Mouse (Mus musculus) liver, embryonic 11.5 days (tissue): ENCODE measurements around the gene Orm3. TPM values are rescaled to one million over a fixed set of nuclear protein-coding genes. Genes with fewer than 3 reads are reported as not detected.

Experiments
- ATAC-seq: fragments of 200-750 bp; cut with Nextera tagmentation; replicated peaks from 2 replicates; pipeline ENCODE4 v1.8.0; 2017; ENCODE audit warnings: moderate number of reproducible peaks, mild to moderate bottlenecking, moderate TSS enrichment, moderate library complexity; ENCODE audit not compliant: low FRiP score
- DNase-seq: peaks from one replicate; pipeline ENCODE4 v3.0.0-alpha.2; 2017; ENCODE audit warnings: low spot score
- H3K27ac ChIP-seq: fragments of 300-500 bp; sonication (generic); 2 replicates; pipeline ENCODE4 v1.5.1; 2014; ENCODE audit warnings: mild to moderate bottlenecking, low read depth, low read length, control low read depth
- H3K27me3 ChIP-seq: fragments of 300-500 bp; sonication (generic); replicated peaks from 2 replicates; pipeline ENCODE4 v1.6.1; 2014; ENCODE audit warnings: low read length, mixed read lengths; ENCODE audit not compliant: control insufficient read depth, insufficient read depth
- H3K36me3 ChIP-seq: fragments of 300-500 bp; sonication (generic); 2 replicates; pipeline ENCODE4 v1.6.1; 2014; ENCODE audit warnings: mild to moderate bottlenecking, low read length, moderate library complexity, mixed read lengths; ENCODE audit not compliant: control insufficient read depth, insufficient read depth
- H3K4me1 ChIP-seq: fragments of 300-500 bp; sonication (generic); replicated peaks from 2 replicates; pipeline ENCODE4 v1.6.1; 2014; ENCODE audit warnings: low read length, mixed read lengths; ENCODE audit not compliant: control insufficient read depth, insufficient read depth
- H3K4me2 ChIP-seq: fragments of 300-500 bp; sonication (generic); 2 replicates; pipeline ENCODE4 v1.6.1; 2014; ENCODE audit warnings: mild to moderate bottlenecking, control low read depth, moderate library complexity
- H3K4me3 ChIP-seq: fragments of 300-500 bp; sonication (generic); 2 replicates; pipeline ENCODE4 v1.5.1; 2014; ENCODE audit warnings: low read depth, low read length, control low read depth
- H3K9ac ChIP-seq: fragments of 300-500 bp; sonication (generic); 2 replicates; pipeline ENCODE4 v1.6.1; 2014; ENCODE audit warnings: low read depth, low read length, control low read depth
- H3K9me3 ChIP-seq: fragments of 300-500 bp; sonication (generic); 2 replicates; pipeline ENCODE4 v1.6.1; 2016; ENCODE audit warnings: low read length, inconsistent platforms, mixed read lengths; ENCODE audit not compliant: control insufficient read depth
- WGBS: fragments of 180-500 bp; shearing (Covaris S2); extraction: QIAGEN DNeasy Blood & Tissue Kit; methylation state at CpG from one replicate; pipeline ENCODE4 v1.1.7; 2014; 5-methylcytosine and 5-hydroxymethylcytosine counted together
- polyA plus RNA-seq: library from polyadenylated mRNA; unstranded; fragments of >200 nt; fragmentation: Nextera tagmentation; extraction: Ambion mirVana; gene quantifications from 2 replicates; pipeline ENCODE4 v1.2.1, GENCODE M21; 2014

The Orm3 gene
- polyA plus RNA-seq, 1 experiment from 2014 or later = not detected

DNA sequence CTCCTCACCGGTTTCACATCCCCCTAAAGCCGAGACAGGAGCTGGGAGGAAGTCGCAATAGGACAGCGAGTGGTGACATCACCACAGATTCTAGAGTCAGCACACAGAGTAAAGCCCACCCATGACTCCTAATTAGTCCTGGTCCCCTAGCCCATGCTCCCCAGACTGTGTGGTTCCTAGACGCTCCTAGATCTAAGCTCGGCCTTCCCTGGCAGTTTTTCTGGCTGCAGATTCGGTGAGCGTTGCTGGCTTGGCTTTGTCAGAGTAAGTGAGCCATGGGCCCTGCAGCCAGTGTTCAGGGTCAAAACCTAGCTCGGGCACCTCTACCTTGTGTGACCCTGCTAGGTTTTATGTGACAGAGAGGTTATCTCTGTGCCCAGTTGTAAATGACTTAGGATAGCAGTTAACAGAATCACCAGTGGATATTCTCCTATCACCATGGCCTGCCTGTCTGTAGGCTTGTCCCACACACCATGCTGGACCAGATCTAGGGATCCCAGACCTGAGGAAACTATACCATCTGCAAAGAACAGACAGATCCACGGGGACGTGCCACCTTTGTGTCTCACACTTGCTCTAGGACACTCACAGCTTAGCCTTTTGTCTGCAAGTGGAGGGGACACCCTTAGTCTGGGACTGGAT is 34.0 kb downstream of the Orm3 start:
- Histone ChIP-seq H3K36me3 (peaks cover 3% of the 10 kb centered on the region; the same call in 1 of the 2 replicates), H3K27me3 (no peaks in the 10 kb centered on the region), H3K4me2 (no peak overlapping the region), H3K9me3 (no peaks in the 10 kb centered on the region), H3K27ac (no peak overlapping the region), H3K4me1 (peaks cover 8% of the 10 kb centered on the region), H3K9ac (no peak overlapping the region), H3K4me3 (no peak overlapping the region)
- DNase-seq (no peak), ATAC-seq (peak; percentile 50)
- WGBS = 61% methylated on average over 11 of the region's 11 CpGs

DNA sequence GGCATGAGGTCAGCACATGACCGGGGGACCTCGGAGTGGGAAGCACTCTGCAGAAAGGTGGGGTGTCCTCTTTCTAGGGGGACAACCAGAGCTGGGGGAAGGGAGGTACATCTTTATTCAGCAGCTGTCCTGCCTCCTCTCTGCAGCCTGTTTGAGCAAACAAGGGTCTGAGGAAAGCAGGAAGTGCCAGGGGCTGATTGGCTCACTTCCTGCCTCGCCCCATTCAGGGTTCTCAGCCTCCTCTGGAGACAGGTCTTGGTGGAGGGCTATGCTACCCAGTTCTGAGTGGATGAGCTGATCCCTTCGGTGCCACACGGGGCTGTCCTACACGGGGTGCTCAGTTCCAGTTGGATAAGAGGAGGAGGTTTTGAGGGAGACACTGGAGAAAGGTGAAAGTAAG is 35.4 kb downstream of the Orm3 start:
- H3K4me1 ChIP-seq = peaks cover 8% of the 10 kb centered on the region
- no peak overlapping the region for H3K4me2 ChIP-seq
- ATAC-seq (no peak), DNase-seq (no peak)
- no peaks in the 10 kb centered on the region for H3K27me3 ChIP-seq
- WGBS = 71% methylated on average over 6 of the region's 6 CpGs
- no peak overlapping the region for H3K9ac ChIP-seq
- no peaks in the 10 kb centered on the region for H3K9me3 ChIP-seq
- H3K36me3 ChIP-seq = peaks cover 4% of the 10 kb centered on the region; the same call in 1 of the 2 replicates
- H3K4me3 ChIP-seq = no peak overlapping the region
- no peak overlapping the region for H3K27ac ChIP-seq

DNA sequence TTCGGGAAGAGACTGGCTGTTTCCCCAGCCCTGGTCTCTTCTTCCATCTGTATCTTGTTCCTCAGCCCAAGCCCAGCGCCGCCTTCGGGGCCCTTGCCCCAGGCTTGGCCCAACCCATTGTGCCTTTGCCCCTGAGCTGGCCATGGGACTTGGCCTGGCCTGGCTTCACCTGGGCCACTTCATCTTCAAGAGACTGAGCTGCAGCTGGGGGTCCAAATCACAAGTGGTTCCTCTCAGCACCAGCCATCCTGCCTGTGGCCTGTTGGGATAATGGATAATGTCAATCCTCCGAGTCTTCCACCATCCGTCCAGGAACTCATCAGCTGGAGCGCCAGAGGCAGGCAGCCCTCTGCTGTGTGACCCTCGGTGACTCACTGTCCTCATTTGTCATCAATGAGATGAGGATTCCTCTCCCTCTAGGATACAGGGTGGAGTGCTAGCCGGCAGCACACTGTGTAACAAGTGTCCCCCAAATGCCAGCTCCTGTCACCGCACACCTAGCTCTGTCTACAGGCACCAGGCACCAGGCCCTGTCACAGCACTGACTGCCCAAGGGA is 42.1 kb downstream of the Orm3 start:
- Histone ChIP-seq H3K4me3 (no peak overlapping the region), H3K27ac (no peak overlapping the region), H3K9ac (no peak overlapping the region), H3K27me3 (no peaks in the 10 kb centered on the region), H3K4me1 (peaks cover 35% of the 10 kb centered on the region), H3K36me3 (peaks cover 5% of the 10 kb centered on the region; the same call in 1 of the 2 replicates), H3K9me3 (no peaks in the 10 kb centered on the region), H3K4me2 (no peak overlapping the region)
- ATAC-seq = no peak
- WGBS = 84% methylated on average over 10 of the region's 10 CpGs
- no peak for DNase-seq

- H3K27me3 ChIP-seq = no peaks in the 10 kb centered on the region
- H3K4me1 ChIP-seq = peaks cover 45% of the 10 kb centered on the region
- 48% methylated on average over 11 of the region's 11 CpGs for WGBS
- DNase-seq (no peak), ATAC-seq (peak; percentile 36; the same call in 1 of the 2 replicates)
- H3K4me3 ChIP-seq = no peak overlapping the region
- H3K4me2 ChIP-seq = peak overlapping the region; percentile 37
- H3K36me3 ChIP-seq = peaks cover 5% of the 10 kb centered on the region; the same call in 1 of the 2 replicates
- peak overlapping the region; percentile 14; the same call in 1 of the 2 replicates for H3K9ac ChIP-seq
- H3K9me3 ChIP-seq = no peaks in the 10 kb centered on the region
- H3K27ac ChIP-seq = peak overlapping the region; percentile 64; the same call in 1 of the 2 replicates
Measured at GRCm38 (mm10) chr4:63398854-63399609, 43.1 kb downstream of the Orm3 start.

DNA sequence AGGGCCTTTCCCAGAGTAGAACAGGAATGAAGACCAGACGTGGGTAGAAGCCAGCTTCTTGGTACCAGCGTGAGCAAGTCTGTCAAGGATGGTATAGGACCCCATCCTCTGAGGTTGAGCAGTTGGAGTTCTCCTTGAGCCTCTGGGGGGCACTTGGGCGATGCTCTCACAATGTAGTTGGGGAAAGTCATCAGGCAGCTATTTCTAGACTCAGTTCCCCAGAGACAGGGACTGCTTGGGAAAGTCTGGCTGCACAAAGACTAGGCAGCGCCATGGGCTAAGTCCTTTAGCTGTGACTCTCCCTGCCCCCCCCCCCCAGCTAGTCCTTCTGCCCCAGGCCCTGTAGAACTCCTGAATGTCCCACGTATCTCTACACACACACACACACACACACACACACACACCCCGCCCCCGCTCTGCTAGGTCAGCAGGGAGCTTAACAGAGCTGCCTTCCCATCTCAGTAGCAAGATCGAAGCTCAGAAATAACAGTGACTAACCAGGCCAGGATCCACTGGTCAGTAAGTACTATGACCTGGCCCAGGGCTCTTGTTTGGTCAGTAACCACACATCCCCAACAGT is 43.8 kb downstream of the Orm3 start:
- WGBS = 51% methylated on average over 8 of the region's 8 CpGs
- Histone ChIP-seq H3K4me1 (peaks cover 52% of the 10 kb centered on the region), H3K36me3 (peaks cover 5% of the 10 kb centered on the region; the same call in 1 of the 2 replicates), H3K27me3 (no peaks in the 10 kb centered on the region), H3K9ac (peak overlapping the region; percentile 14; the same call in 1 of the 2 replicates), H3K4me3 (no peak overlapping the region), H3K27ac (peak overlapping the region; percentile 64), H3K4me2 (peak overlapping the region; percentile 37), H3K9me3 (no peaks in the 10 kb centered on the region)
- DNase-seq (no peak), ATAC-seq (no peak)

- Histone ChIP-seq H3K27ac (no peak overlapping the region), H3K9me3 (no peaks in the 10 kb centered on the region), H3K27me3 (no peaks in the 10 kb centered on the region), H3K9ac (no peak overlapping the region), H3K4me3 (no peak overlapping the region), H3K4me1 (peaks cover 62% of the 10 kb centered on the region), H3K36me3 (peaks cover 5% of the 10 kb centered on the region; the same call in 1 of the 2 replicates), H3K4me2 (no peak overlapping the region)
- ATAC-seq = no peak
- DNase-seq = no peak
- 64% methylated on average over 18 of the region's 18 CpGs for WGBS
Measured at GRCm38 (mm10) chr4:63400541-63401306, 44.8 kb downstream of the Orm3 start.

DNA sequence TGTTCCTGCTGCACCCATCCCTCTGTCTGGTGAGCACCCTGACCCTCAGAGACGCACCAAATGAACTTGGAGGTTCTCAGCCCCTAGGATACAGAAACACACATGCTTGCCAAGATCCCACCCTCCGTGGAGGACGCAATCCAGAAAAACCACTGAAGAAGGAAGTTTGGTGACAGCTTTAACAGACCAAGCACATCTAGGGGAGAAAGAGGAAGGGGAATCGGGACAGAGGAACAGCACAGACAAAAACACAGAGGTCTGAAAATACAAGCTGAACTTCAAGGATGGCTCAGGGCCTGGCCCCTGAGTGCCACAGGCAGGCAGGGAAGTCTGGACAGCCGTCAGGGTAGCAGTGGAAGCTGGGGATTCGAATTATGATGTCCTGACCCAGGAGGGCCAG is 45.7 kb downstream of the Orm3 start:
- Histone ChIP-seq H3K27me3 (no peaks in the 10 kb centered on the region), H3K27ac (peak overlapping the region; percentile 61; the same call in 1 of the 2 replicates), H3K4me2 (peak overlapping the region; percentile 65; the same call in 1 of the 2 replicates), H3K36me3 (peaks cover 3% of the 10 kb centered on the region; the same call in 1 of the 2 replicates), H3K9me3 (no peaks in the 10 kb centered on the region), H3K4me1 (peaks cover 63% of the 10 kb centered on the region), H3K9ac (no peak overlapping the region), H3K4me3 (peak overlapping the region; percentile 11; the same call in 1 of the 2 replicates)
- 45% methylated on average over 6 of the region's 6 CpGs for WGBS
- no peak for DNase-seq
- ATAC-seq = no peak

GRCm38 (mm10) chr4:63402056-63402455 is 46.1 kb downstream of the Orm3 start:
- Histone ChIP-seq H3K36me3 (peaks cover 3% of the 10 kb centered on the region; the same call in 1 of the 2 replicates), H3K9me3 (no peaks in the 10 kb centered on the region), H3K4me2 (peak overlapping the region; percentile 65), H3K9ac (peak overlapping the region; percentile 28), H3K4me1 (peaks cover 63% of the 10 kb centered on the region), H3K27ac (0 out of 2 replicates have a peak overlapping the region, but pooled peaks have one; percentile 15), H3K4me3 (peak overlapping the region; percentile 43), H3K27me3 (no peaks in the 10 kb centered on the region)
- DNase-seq (no peak), ATAC-seq (peak; percentile 38; the same call in 1 of the 2 replicates)
- WGBS = 84% methylated on average over 10 of the region's 10 CpGs
